Mouse (Mus musculus) G1E (cell line): ENCODE data around the gene Ptprj. TPM values are rescaled to one million over a fixed set of nuclear protein-coding genes. Genes with fewer than 3 reads are reported as not detected.

Experiments
- ATAC-seq: 2 replicates; pipeline ENCODE4 v1.8.0; 2016; ENCODE audit warnings: mild to moderate bottlenecking; ENCODE audit not compliant: insufficient number of reproducible peaks, poor library complexity, low FRiP score, severe bottlenecking; ENCODE audit errors: extremely low read depth
- DNase-seq: peaks from one replicate; pipeline ENCODE4 v3.0.0; 2012; ENCODE audit warnings: low spot score
- H3K27me3 ChIP-seq: 2 replicates; pipeline ENCODE4 v1.6.1; 2012; ENCODE audit warnings: mild to moderate bottlenecking, low read length, inconsistent platforms; ENCODE audit not compliant: insufficient read depth
- H3K36me3 ChIP-seq: replicated peaks from 2 replicates; pipeline ENCODE3; 2012; ENCODE audit warnings: mild to moderate bottlenecking, inconsistent platforms
- H3K4me1 ChIP-seq: 2 replicates; pipeline ENCODE4 v1.6.1; 2012; ENCODE audit warnings: low read depth, low read length, inconsistent platforms, mixed read lengths; ENCODE audit not compliant: insufficient read depth
- H3K4me3 ChIP-seq: 2 replicates; pipeline ENCODE4 v1.5.1; 2012; ENCODE audit warnings: low read depth, mild to moderate bottlenecking, inconsistent platforms, low read length, moderate library complexity, mixed read lengths
- H3K9me3 ChIP-seq: replicated peaks from 2 replicates; pipeline ENCODE4 v1.6.1; 2012; ENCODE audit warnings: inconsistent platforms
- CTCF ChIP-seq: IDR thresholded peaks from 2 replicates; pipeline ENCODE4 v1.5.1; 2012; ENCODE audit warnings: low read depth, low read length, inconsistent platforms, mixed read lengths
- GATA1 ChIP-seq: IDR thresholded peaks from 2 replicates; pipeline ENCODE4 v1.6.1; 2012; ENCODE audit warnings: borderline replicate concordance, low read length, inconsistent platforms, mixed read lengths
- GATA2 ChIP-seq: IDR thresholded peaks from 2 replicates; pipeline ENCODE4 v1.6.1; 2012; ENCODE audit warnings: low read depth, low read length, inconsistent platforms, borderline replicate concordance
- POLR2AphosphoS5 ChIP-seq: IDR thresholded peaks from 2 replicates; pipeline ENCODE4 v1.6.1; 2012; ENCODE audit warnings: low read depth, low read length, inconsistent platforms; ENCODE audit not compliant: insufficient replicate concordance
- TAL1 ChIP-seq: conservative IDR thresholded peaks from 2 replicates; pipeline ENCODE4 v1.6.1; 2012; ENCODE audit warnings: low read depth, low read length, inconsistent platforms, mixed read lengths
- polyA plus RNA-seq: library from polyadenylated mRNA; stranded (reverse); fragments of >175 nt; gene quantifications from 2 replicates; pipeline ENCODE4 v1.2.3, GENCODE M21; 2012
- total RNA-seq, 2 experiments: library from RNA; stranded (forward) in 1 of 2; stranded (reverse) in 1 of 2; fragments of 200-1000 nt in 1 of 2; fragments of >200 nt in 1 of 2; fragmentation: Nextera tagmentation in 1 of 2; gene quantifications; 2 replicates each; pipeline ENCODE4 v1.2.3; 2014 to 2017

The Ptprj gene
- total and polyA plus RNA-seq, 3 experiments: 0.02 to 0.44 TPM; not detected in 1

DNA sequence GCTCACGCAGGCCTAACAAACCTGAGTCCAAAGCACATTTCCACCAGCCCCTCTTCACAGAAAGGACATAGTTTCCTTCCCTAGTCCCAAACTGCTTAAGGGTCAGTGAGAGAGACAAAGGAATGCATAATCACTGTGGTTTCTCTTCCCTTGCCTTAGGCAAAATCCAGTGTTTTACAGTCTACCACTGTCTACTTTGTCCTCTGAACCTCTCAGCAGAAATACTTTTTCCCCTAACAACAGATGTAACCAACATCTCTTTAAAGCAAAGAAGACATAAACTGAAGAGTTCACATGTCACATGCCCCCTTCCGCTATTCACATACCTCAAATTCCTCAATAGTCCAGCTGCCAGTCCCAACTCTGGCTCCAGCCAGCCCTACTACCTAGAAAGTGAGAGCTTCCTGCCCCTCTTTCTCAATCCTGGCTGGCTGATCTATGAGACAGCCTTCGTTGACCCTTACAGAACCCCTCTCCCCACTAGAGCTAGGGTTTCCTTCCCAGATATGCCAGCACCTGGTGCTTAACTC, 94.2 kb downstream of the Ptprj start:
- no peaks in the 10 kb centered on the region for H3K36me3 ChIP-seq
- ATAC-seq: no peak
- no peak overlapping the region for H3K4me3 ChIP-seq

DNA sequence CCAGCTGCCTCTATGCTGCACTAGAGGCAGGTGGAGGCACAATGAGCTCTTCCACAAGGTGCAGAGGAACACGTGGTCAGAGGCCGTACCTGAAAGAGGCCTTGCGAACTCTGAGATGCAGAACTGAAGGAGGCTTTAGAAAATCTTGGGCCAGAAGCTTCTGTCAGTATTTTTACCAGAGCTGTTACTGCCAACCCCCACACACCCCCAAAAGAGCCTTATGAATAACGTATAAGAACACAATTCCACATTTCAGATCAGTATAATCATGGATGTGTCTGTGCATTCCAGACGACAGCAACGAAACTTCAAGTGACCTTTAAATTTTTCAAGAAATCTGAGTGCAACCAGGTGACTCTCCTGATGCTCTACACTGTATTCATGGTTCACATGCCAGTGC, 98.9 kb downstream of the Ptprj start:
- H3K4me3 ChIP-seq: no peak overlapping the region
- no peak for ATAC-seq
- H3K9me3 ChIP-seq: no peaks in the 10 kb centered on the region
- H3K27me3 ChIP-seq: peaks cover 13% of the 10 kb centered on the region; the same call in 1 of the 2 replicates
- no peaks in the 10 kb centered on the region for H3K36me3 ChIP-seq
- H3K4me1 ChIP-seq: peaks cover 2% of the 10 kb centered on the region; the same call in 1 of the 2 replicates
- DNase-seq: no peak
- TF ChIP-seq CTCF: no peak
- TF ChIP-seq POLR2AphosphoS5: no peak
- no peak for TF ChIP-seq TAL1
- no peak for TF ChIP-seq GATA1
- TF ChIP-seq GATA2: no peak

More for the DNA sequence above, 94.2 kb downstream of the Ptprj start:
- Histone ChIP-seq H3K27me3 (peaks cover 5% of the 10 kb centered on the region; the same call in 1 of the 2 replicates), H3K9me3 (no peaks in the 10 kb centered on the region), H3K4me1 (peaks cover 5% of the 10 kb centered on the region; the same call in 1 of the 2 replicates)
- no peak for TF ChIP-seq GATA2
- no peak for TF ChIP-seq POLR2AphosphoS5
- no peak for TF ChIP-seq GATA1
- DNase-seq: no peak

DNA sequence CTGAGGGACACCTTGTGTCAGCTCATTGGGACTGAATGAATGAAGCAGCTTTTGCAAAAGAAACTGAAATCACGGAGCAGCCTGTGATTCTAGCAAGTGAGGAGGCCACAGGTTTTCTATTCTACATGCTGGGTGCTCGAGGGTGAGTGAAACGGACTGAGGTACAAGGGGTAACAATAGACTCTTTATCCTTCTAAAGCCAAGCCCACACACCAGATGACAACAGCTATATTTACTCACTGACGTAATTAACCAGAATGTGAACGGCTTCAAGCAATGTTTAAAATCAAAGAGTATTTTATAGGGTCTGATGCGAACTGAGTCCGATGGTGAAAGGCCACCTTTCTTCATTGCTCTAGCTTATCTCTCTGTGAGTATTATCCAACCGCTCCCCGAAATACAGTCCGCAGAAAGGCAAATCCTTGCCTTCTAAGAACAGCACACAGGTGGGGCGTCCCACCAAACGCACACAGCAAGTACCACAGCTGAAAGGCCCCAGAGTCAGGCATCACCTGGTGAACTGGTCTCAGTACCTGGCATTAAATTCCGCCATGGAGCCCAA, 99.6 kb downstream of the Ptprj start:
- ATAC-seq: no peak
- no peak for DNase-seq
- no peaks in the 10 kb centered on the region for H3K9me3 ChIP-seq
- H3K4me3 ChIP-seq: no peak overlapping the region
- H3K36me3 ChIP-seq: no peaks in the 10 kb centered on the region
- TF ChIP-seq GATA2 (no peak), CTCF (no peak), POLR2AphosphoS5 (no peak), TAL1 (no peak), GATA1 (no peak)
- H3K27me3 ChIP-seq: peaks cover 12% of the 10 kb centered on the region; the same call in 1 of the 2 replicates
- peaks cover 2% of the 10 kb centered on the region; the same call in 1 of the 2 replicates for H3K4me1 ChIP-seq

DNA sequence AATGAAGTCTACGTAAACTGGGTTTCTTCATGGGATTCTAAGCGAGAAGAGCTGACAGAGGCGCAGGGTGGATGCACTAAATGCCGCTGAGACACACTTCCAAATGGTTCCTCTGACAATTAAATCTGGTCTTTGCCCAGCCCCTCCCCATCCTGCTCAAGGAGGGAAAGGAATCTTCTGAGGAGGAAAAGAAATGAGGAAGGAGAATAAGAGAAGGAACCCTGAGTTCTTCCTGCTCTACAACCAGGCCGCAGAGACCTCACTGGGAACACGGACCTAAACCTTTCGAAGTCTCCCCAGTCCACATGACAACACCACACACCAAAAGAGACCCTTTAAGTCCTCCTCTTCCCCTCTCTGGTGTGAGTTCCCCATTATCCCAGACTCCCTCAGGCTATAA, 101.9 kb downstream of the Ptprj start:
- Histone ChIP-seq H3K9me3 (no peaks in the 10 kb centered on the region), H3K4me1 (peaks cover 9% of the 10 kb centered on the region), H3K4me3 (no peak overlapping the region), H3K27me3 (peaks cover 10% of the 10 kb centered on the region; the same call in 1 of the 2 replicates), H3K36me3 (no peaks in the 10 kb centered on the region)
- no peak for TF ChIP-seq GATA1
- no peak for TF ChIP-seq POLR2AphosphoS5
- TF ChIP-seq GATA2: no peak
- no peak for ATAC-seq
- no peak for DNase-seq

DNA sequence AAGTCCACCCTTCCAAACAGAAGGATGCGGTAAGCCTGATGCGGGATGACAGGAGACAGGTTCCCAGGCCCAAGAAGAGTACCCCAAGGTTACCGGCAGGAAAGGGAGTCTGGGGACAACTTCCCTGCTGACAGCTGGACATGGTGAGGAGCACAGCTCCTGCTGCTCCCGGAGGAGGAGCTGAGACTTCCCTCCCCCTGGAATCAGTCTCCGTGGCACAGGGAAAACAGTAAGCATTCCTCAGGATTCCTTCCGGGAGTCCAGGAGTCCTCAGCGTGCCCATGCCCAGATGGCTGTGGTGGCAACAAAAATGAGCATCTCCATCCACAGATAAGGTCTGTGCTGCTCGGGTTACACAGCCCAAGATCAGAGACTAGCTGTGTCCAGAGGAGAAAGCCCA, 102.8 kb downstream of the Ptprj start:
- no peak overlapping the region for H3K4me3 ChIP-seq
- ATAC-seq (no peak), DNase-seq (no peak)
- H3K9me3 ChIP-seq: no peaks in the 10 kb centered on the region
- H3K27me3 ChIP-seq: peaks cover 10% of the 10 kb centered on the region; the same call in 1 of the 2 replicates
- H3K36me3 ChIP-seq: no peaks in the 10 kb centered on the region
- H3K4me1 ChIP-seq: peaks cover 9% of the 10 kb centered on the region
- TF ChIP-seq CTCF (no peak), GATA2 (no peak), GATA1 (no peak), TAL1 (no peak), POLR2AphosphoS5 (no peak)

DNA sequence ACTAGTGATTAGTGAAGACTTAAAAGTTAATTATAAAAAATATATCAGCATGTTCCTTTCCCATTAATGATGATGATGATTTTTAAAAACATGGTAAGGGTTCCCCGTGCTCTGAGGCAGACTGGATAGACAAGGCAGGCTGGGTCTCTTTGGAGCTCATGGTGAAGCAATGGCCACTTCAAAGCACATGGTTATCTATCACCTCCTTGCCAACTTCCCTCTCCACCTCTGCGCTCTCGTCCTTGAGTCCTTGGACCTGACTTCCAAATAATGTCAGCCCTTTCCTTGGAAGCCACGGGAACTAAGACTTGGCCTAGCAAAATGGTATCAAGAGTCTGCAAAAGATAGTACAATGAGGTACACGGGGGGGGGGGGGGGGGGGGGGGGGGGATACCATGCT, 103.7 kb downstream of the Ptprj start:
- no peak overlapping the region for H3K4me3 ChIP-seq
- ATAC-seq: no peak

DNA sequence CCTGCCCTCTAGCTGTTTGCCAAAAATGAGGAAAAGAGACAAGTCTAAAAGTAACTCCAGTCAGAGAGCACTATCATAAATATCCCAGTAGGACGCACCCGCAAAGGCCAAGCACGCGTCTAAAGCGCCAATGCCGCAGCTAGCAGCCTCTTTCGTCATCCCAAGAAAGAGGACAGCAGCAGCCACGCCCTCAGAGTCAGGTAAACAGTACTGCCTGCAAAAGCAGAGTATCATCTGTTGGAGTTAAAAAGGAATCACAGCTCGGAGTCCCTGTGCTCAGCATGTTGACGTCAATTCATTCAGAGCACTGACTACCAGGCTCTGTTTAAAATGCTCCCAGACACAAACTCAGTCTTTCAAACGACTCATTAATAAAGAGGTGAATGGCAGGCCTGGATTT, 104.1 kb downstream of the Ptprj start:
- Histone ChIP-seq H3K4me1 (peaks cover 9% of the 10 kb centered on the region), H3K27me3 (peaks cover 12% of the 10 kb centered on the region), H3K4me3 (no peak overlapping the region), H3K36me3 (no peaks in the 10 kb centered on the region), H3K9me3 (no peaks in the 10 kb centered on the region)
- no peak for DNase-seq
- no peak for ATAC-seq
- TF ChIP-seq CTCF: no peak
- TF ChIP-seq POLR2AphosphoS5: no peak
- no peak for TF ChIP-seq TAL1
- TF ChIP-seq GATA1: no peak
- TF ChIP-seq GATA2: no peak

More for the DNA sequence above, 103.7 kb downstream of the Ptprj start:
- Histone ChIP-seq H3K36me3 (no peaks in the 10 kb centered on the region), H3K4me1 (peaks cover 9% of the 10 kb centered on the region), H3K9me3 (no peaks in the 10 kb centered on the region), H3K27me3 (peaks cover 14% of the 10 kb centered on the region)
- DNase-seq: no peak
- no peak for TF ChIP-seq CTCF
- TF ChIP-seq POLR2AphosphoS5: no peak
- TF ChIP-seq GATA1: no peak
- no peak for TF ChIP-seq GATA2
